Mouse (Mus musculus): ENCODE measurements around the gene Hnf4a.
"Not testable (repeated sequence)": the region's sequence is repeated elsewhere in the genome, so short reads cannot be mapped to it uniquely, and the experiment has no call there.

DNA sequence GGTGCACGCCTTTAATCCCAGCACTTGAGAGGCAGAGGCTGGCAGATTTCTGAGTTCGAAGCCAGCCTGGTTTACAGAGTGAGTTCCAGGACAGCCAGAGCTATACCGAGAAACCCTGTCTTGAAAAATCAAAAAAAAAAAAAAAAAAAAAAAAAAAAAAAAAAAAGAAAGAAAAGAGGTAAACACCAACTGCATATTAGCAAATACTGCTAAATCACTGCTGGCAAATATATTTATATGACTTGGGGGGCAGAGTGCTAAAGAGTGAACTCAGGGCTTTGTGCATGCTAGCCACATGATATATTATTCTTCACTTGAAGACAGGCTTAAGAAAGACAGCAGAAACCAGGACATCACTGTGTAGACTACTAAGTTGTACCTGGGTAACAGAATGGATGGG is 114.8 kb downstream of the Hnf4a start:
- TF ChIP-seq CTCF (IDR thresholded peaks at IDR 0.05; ENCODE audit: insufficient read depth, low read length); POLR2A (IDR thresholded peaks at IDR 0.05; ENCODE audit: borderline replicate concordance, extremely low read depth, low read depth, low read length): not testable (repeated sequence)

Data from lung, adult 2 months (tissue).